Mouse (Mus musculus): Measurements from ENCODE around the gene Fam155a.

DNA sequence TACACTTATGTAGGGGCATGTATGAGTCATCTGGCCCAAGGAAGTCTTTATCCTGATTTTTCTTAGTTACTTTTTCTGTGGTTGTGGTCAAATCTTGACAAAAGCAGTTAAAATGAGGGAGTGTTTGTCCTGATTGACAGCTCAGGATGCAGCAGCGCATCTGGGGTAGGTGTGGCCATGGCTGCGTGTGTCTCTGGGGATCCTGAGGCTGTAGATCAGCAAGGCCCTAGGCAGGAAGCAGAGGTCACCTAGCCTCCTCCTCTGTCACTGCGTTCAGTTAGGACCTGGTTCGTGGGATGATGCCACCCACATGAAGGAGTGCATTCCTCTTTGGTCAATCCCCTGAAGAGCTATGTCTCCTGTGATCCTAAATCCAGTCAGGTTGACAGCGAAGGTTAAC is 362.5 kb downstream of the Fam155a start:
- no peak for TF ChIP-seq RAD21 (IDR thresholded peaks at IDR 0.05; ENCODE audit: low read depth, low read length)
- TF ChIP-seq JUND (conservative IDR thresholded peaks at IDR 0.05; ENCODE audit: low read depth, low read length) = no peak
- no peak for TF ChIP-seq CTCF (conservative IDR thresholded peaks at IDR 0.05 in 1 of 2, IDR thresholded peaks at IDR 0.05 in 1 of 2; ENCODE audit: low read depth in 2 of 2, low read length in 2 of 2)
- TF ChIP-seq USF1 (IDR thresholded peaks at IDR 0.05; ENCODE audit: low read depth, low read length) = no peak
- no peak for TF ChIP-seq ELF1 (IDR thresholded peaks at IDR 0.05; ENCODE audit: low read depth, low read length)
- TF ChIP-seq TBP (conservative IDR thresholded peaks at IDR 0.05; ENCODE audit: low read depth, low read length) = no peak
